Mouse (Mus musculus) forebrain, embryonic 16.5 days (tissue): ENCODE results near the gene Kif15. TPM values are rescaled to one million over a fixed set of nuclear protein-coding genes. Genes with fewer than 3 reads are reported as not detected.

Experiments
- ATAC-seq: fragments of 200-750 bp; cut with Nextera tagmentation; 2 replicates; pipeline ENCODE4 v1.8.0; 2017; ENCODE audit warnings: mild to moderate bottlenecking, moderate library complexity
- H3K27ac ChIP-seq: fragments of 300-500 bp; sonication (generic); 2 replicates; pipeline ENCODE4 v1.5.1; 2014; ENCODE audit warnings: low read length, control low read depth
- H3K27me3 ChIP-seq: fragments of 300-500 bp; sonication (generic); replicated peaks from 2 replicates; pipeline ENCODE4 v1.6.1; 2014; ENCODE audit warnings: low read length; ENCODE audit not compliant: control insufficient read depth, insufficient read depth
- H3K36me3 ChIP-seq: fragments of 300-500 bp; sonication (generic); 2 replicates; pipeline ENCODE4 v1.6.1; 2014; ENCODE audit not compliant: control insufficient read depth, insufficient read depth
- H3K4me1 ChIP-seq: fragments of 300-500 bp; sonication (generic); replicated peaks from 2 replicates; pipeline ENCODE4 v1.6.1; 2014; ENCODE audit warnings: low read length; ENCODE audit not compliant: control insufficient read depth, insufficient read depth
- H3K4me2 ChIP-seq: fragments of 300-500 bp; sonication (generic); 2 replicates; pipeline ENCODE4 v1.6.1; 2014; ENCODE audit warnings: mild to moderate bottlenecking, low read length, control low read depth
- H3K4me3 ChIP-seq: fragments of 300-500 bp; sonication (generic); replicated peaks from 2 replicates; pipeline ENCODE4 v1.5.1; 2014; ENCODE audit warnings: mild to moderate bottlenecking, low read length, control low read depth
- H3K9ac ChIP-seq: fragments of 300-500 bp; sonication (generic); replicated peaks from 2 replicates; pipeline ENCODE4 v1.6.1; 2014; ENCODE audit warnings: low read depth, low read length, control low read depth
- H3K9me3 ChIP-seq: fragments of 300-500 bp; sonication (generic); 2 replicates; pipeline ENCODE4 v1.6.1; 2016; ENCODE audit warnings: low read length; ENCODE audit not compliant: control insufficient read depth
- WGBS: fragments of 180-500 bp; shearing (Covaris S2); extraction: QIAGEN DNeasy Blood & Tissue Kit; methylation state at CpG from one replicate; pipeline ENCODE4 v1.1.7; 2014; 5-methylcytosine and 5-hydroxymethylcytosine counted together
- polyA plus RNA-seq: library from polyadenylated mRNA; unstranded; fragments of >200 nt; fragmentation: Nextera tagmentation; extraction: Ambion mirVana; gene quantifications from 2 replicates; pipeline ENCODE4 v1.2.1, GENCODE M21; 2015

Kif15 gene
- polyA plus RNA-seq, 1 experiment from 2014 or later, result 26.8 TPM

GRCm38 (mm10) chr9:123004718-123005117 lies 53.9 kb downstream of the Kif15 start:
- ATAC-seq, result no peak
- H3K27me3 ChIP-seq, result no peaks in the 10 kb centered on the region
- 100% methylated on average over 2 of the region's 2 CpGs for WGBS
- H3K9me3 ChIP-seq, result no peaks in the 10 kb centered on the region
- H3K4me2 ChIP-seq, result no peak overlapping the region
- H3K4me1 ChIP-seq, result no peaks in the 10 kb centered on the region
- no peak overlapping the region for H3K9ac ChIP-seq
- no peak overlapping the region for H3K4me3 ChIP-seq
- H3K27ac ChIP-seq, result no peak overlapping the region
- H3K36me3 ChIP-seq, result peaks cover 5% of the 10 kb centered on the region

- no peaks in the 10 kb centered on the region for H3K4me1 ChIP-seq
- no peak overlapping the region for H3K9ac ChIP-seq
- H3K4me3 ChIP-seq, result no peak overlapping the region
- no peak for ATAC-seq
- H3K9me3 ChIP-seq, result no peaks in the 10 kb centered on the region
- no peak overlapping the region for H3K27ac ChIP-seq
- WGBS, result 82% methylated on average over 6 of the region's 6 CpGs
- H3K36me3 ChIP-seq, result peaks cover 5% of the 10 kb centered on the region
- H3K4me2 ChIP-seq, result no peak overlapping the region
- no peaks in the 10 kb centered on the region for H3K27me3 ChIP-seq
Measured at GRCm38 (mm10) chr9:123006071-123006470, 55.2 kb downstream of the Kif15 start.

DNA sequence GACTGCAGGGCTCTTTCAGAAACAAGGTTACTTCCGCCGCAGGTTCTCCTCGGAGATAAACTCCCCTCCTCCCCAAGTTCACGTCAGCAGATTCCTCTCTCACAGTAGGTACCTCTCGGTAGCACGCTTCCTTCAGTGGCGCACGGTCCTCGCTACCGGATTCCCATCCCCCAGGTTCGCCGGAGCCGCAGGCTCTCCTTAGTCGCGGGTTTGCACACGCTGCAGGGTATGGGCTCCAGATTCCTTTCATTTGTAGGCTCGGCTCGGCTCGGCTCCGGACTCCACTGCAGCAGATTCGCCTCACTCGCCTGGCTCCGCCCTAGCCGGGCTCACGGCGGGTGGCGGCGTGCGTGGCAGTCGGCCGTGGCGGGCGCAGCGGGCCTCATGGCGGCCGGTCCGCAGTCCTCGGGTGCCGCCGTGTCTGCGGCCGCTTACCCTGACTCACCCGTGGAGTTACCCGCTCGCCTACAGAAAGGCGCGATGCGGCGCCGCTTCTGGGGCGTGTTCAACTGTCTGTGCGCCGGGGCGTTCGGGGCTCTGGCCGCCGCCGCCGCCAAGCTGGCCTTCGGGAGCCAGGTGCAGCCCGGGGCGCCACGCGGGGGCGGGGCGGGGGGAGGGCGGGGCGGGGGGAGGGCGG lies 70.3 kb downstream of the Kif15 start, which contains the start of gene Tmem42:
Gene Tmem42 (plus strand): TSS at position 332 of the 637 bp plus-strand sequence.
- peak; percentile 98 for ATAC-seq
- Histone ChIP-seq H3K4me1 (peaks cover 13% of the 10 kb centered on the region), H3K27me3 (no peaks in the 10 kb centered on the region), H3K36me3 (no peaks in the 10 kb centered on the region), H3K4me2 (peak within 1 kb of the TSS; percentile 64), H3K9me3 (no peaks in the 10 kb centered on the region), H3K27ac (peak within 1 kb of the TSS; percentile 94), H3K4me3 (peak within 1 kb of the TSS; percentile 81), H3K9ac (peak within 1 kb of the TSS; percentile 95)
- WGBS, result under 1% methylated on average over 52 of the region's 69 CpGs

- 0 out of 2 replicates have a peak, but pooled peaks have one; percentile 1 for ATAC-seq
- Histone ChIP-seq H3K9me3 (no peaks in the 10 kb centered on the region), H3K27ac (no peak overlapping the region), H3K27me3 (no peaks in the 10 kb centered on the region), H3K36me3 (no peaks in the 10 kb centered on the region), H3K4me1 (peaks cover 13% of the 10 kb centered on the region), H3K4me3 (peak overlapping the region; percentile 81), H3K4me2 (peak overlapping the region; percentile 64), H3K9ac (peak overlapping the region; percentile 95)
- 41% methylated on average over 18 of the region's 24 CpGs for WGBS
Measured at GRCm38 (mm10) chr9:123021636-123022379, 71.0 kb downstream of the Kif15 start.

- no peaks in the 10 kb centered on the region for H3K27me3 ChIP-seq
- 87% methylated on average over 2 of the region's 2 CpGs for WGBS
- H3K4me2 ChIP-seq, result no peak overlapping the region
- peaks cover 13% of the 10 kb centered on the region for H3K4me1 ChIP-seq
- no peak overlapping the region for H3K9ac ChIP-seq
- no peaks in the 10 kb centered on the region for H3K36me3 ChIP-seq
- ATAC-seq, result no peak
- no peak overlapping the region for H3K27ac ChIP-seq
- no peaks in the 10 kb centered on the region for H3K9me3 ChIP-seq
- no peak overlapping the region for H3K4me3 ChIP-seq
Measured at GRCm38 (mm10) chr9:123024201-123024600, 73.4 kb downstream of the Kif15 start.

DNA sequence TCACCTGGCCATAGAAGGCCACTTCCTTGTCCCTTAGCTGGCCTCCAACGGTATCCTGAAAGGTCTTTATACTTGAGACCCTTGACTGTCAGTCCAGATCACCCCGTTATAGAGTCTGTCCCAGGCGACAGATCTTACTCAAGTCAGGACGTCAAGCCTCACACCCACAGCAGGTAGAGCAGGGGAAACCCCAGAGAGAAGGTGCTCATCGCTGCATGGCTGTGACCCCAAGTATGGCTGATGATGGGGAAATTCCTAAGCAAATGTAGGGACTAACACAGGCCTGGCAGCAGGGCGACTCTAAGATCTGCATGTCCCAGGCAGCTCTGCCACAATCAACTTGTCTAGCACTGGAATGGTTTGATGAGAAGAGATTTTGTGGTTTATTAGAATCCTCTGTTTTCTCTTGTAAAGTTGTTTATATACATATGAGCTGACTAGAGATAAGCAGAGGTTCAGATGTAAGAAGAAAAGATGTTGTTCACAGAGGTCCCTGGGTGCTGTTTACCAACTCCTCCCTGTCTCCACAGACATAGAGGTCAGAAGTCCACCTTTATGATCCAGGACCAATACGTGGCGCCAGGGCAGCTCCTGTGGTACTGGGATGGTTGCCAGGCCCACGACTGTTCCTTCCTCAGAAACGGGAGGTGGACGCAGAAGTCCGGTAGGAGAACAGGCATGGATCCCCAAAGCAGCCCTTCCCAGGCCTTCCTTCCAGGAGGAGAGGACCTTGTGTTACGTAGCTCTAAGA lies 80.8 kb downstream of the Kif15 start:
- WGBS, result 88% methylated on average over 13 of the region's 13 CpGs
- no peaks in the 10 kb centered on the region for H3K4me1 ChIP-seq
- no peak for ATAC-seq
- H3K9ac ChIP-seq, result no peak overlapping the region
- H3K27me3 ChIP-seq, result no peaks in the 10 kb centered on the region
- no peak overlapping the region for H3K27ac ChIP-seq
- H3K4me2 ChIP-seq, result no peak overlapping the region
- H3K36me3 ChIP-seq, result no peaks in the 10 kb centered on the region
- no peaks in the 10 kb centered on the region for H3K9me3 ChIP-seq
- no peak overlapping the region for H3K4me3 ChIP-seq

DNA sequence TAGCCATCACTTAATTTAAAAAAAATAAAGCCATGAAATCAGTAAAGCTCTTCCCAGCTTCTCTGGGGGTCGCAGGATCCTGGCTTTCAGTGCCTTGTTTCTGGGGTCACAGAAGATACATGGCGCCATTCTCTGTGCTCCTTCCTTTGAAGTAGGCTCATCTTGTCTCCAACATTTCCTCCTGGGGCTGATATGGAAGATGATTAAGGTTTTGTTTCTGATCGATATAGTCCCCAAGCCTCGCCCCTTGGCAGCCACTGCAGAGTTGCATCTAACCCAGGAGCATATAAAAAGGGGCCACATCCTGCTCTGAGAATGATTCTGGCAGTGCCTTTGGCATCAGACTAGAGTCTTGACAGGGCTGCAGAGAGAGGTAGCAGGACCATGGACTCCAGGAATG lies 83.6 kb downstream of the Kif15 start, which contains the start of gene Tgm4:
Gene Tgm4 (plus strand): TSS at position 301 of the 400 bp plus-strand sequence.
- no peak within 1 kb of the TSS for H3K4me2 ChIP-seq
- H3K9me3 ChIP-seq, result no peaks in the 10 kb centered on the region
- no peak within 1 kb of the TSS for H3K9ac ChIP-seq
- H3K4me1 ChIP-seq, result no peaks in the 10 kb centered on the region
- WGBS, result 87% methylated on average over 4 of the region's 4 CpGs
- no peaks in the 10 kb centered on the region for H3K27me3 ChIP-seq
- no peak within 1 kb of the TSS for H3K4me3 ChIP-seq
- no peaks in the 10 kb centered on the region for H3K36me3 ChIP-seq
- H3K27ac ChIP-seq, result no peak within 1 kb of the TSS
- no peak for ATAC-seq

DNA sequence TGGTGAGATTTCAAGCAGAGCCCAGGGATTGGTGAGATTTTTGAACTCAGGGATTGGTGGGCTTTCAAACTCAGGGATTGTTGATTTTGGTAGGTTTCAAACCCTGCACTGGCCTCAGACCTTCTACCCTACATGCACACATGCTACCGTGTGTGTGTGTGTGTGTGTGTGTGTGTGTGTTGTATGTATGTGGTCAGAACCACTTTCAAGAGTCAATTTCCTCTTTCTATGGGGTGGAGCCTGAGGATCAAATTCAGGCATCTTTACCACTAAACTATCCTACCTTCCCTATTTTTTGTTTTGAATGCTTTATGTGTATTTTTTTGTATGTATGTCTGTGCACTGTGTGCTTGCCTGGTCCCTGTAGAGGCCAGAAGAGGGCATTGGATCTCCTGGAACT lies 96.8 kb downstream of the Kif15 start:
- H3K4me1 ChIP-seq, result no peaks in the 10 kb centered on the region
- H3K27me3 ChIP-seq, result no peaks in the 10 kb centered on the region
- no peak overlapping the region for H3K4me3 ChIP-seq
- H3K9me3 ChIP-seq, result no peaks in the 10 kb centered on the region
- ATAC-seq, result no peak
- H3K4me2 ChIP-seq, result no peak overlapping the region
- H3K9ac ChIP-seq, result no peak overlapping the region
- H3K36me3 ChIP-seq, result no peaks in the 10 kb centered on the region
- WGBS, result 92% methylated on average over 1 of the region's 1 CpGs
- H3K27ac ChIP-seq, result no peak overlapping the region

GRCm38 (mm10) chr9:123058724-123059292 lies 108.0 kb downstream of the Kif15 start:
- Histone ChIP-seq H3K9ac (no peak overlapping the region), H3K4me3 (no peak overlapping the region), H3K9me3 (no peaks in the 10 kb centered on the region), H3K36me3 (no peaks in the 10 kb centered on the region), H3K27ac (no peak overlapping the region), H3K4me1 (no peaks in the 10 kb centered on the region), H3K4me2 (no peak overlapping the region), H3K27me3 (no peaks in the 10 kb centered on the region)
- ATAC-seq, result no peak
